Mouse (Mus musculus) heart, postnatal 36 days (tissue): ENCODE results near the gene Scfd2. TPM values are rescaled to one million over a fixed set of nuclear protein-coding genes. Genes with fewer than 3 reads are reported as not detected.
A peak's percentile ranks its signal among the peaks of the same experiment; 100 is the strongest.

Experiments used
- DNase-seq, 2 experiments: peaks; one replicate each; pipeline ENCODE4 v3.0.0; 2021 to 2022
- intact Hi-C: fragments of 180-260 bp; cut with DNase I; formaldehyde crosslinking; loops from one replicate; pipeline ENCODE4 v1.15.1; 2025
- total RNA-seq, 2 experiments: library from RNA; stranded (reverse); gene quantifications; 2 replicates each; pipeline ENCODE4 v1.2.3; 2021

The Scfd2 gene
- total RNA-seq: 10 to 100 TPM; 11.6 to 12.9 TPM

DNA sequence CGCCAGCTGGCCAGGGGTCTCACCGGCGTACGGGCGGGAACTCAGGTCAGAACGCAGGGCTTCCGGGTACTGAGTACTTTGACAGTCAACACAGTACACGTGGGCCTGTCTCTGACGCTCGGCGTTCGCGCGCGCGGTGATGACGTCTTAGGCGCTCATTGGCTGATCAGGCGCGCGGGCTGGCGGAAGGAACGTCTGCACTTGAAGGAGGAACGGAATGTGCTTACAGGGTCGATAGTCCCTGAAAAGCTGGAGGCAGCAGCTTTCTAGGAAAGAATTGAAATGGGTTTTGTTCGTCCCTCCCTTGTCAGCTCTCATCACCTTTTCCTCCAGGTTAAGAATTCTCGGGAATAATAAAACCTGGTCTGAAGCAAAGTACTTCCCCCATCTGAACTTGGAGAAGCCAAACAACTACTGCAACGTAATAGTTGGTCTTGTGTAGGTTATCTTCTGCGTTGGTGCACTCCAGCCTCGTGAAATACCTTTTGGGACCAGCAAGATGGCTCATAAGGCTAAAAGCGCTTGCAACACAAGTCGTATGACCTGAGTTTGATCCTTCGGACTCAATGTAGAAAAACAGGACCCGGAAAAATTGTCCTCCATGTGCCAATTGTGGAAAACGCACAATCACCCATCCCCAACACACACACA, at the start of gene Scfd2:
Scfd2 (minus strand) TSS at position 130 of the 651 bp plus-strand sequence.
- intact Hi-C loops: loop anchor here (5.0 kb wide), 2 partner anchors 219 to 511 kb away; partner anchors contain the start of gene Chic2
- peak; percentile 96 for DNase-seq

DNA sequence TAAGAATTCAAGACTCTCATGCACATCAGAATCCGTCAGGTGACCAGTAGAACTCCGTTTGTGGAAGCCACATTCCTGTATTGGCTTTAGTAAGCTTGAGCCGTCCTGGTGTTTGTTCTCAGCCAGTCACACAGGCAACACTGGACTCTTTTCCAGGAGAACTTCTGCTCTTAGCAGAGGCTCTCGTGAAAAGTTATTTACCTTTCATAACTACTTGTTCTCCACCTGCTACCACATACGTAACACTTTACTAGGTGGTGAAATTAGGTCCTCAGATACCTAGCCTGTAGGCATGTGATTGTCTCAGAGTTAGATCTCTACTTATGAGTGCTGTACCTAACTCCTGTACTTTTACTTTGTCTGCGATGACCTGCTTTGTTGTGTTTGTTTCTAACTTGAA, 40.2 kb upstream of the Scfd2 start:
- DNase-seq: no peak
- intact Hi-C loops: no loop called here

- peak in 1 of 2 experiments; percentile 8 for DNase-seq
- intact Hi-C loops: no loop called here
These were observed 29.6 kb upstream of the Scfd2 start for GRCm38 (mm10) chr5:74561151-74561550.

DNA sequence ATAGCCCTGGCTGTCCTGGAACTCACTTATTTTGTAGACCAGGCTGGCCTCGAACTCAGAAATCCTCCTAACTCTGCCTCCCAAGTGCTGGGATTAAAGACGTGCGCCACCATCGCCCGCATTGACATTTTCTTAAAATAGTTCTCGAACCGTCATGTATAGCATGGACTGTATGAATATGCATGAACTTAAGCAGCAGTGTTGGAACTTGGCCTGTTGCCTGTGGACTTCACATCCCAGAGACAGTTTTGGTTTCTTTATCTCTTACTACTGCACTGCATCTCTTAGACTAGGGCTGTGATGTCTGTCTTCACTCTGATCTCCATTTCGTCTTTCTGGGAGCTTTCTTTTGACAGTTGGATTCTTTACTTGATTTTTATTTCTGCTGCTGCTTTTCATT, 18.0 kb upstream of the Scfd2 start:
- no peak for DNase-seq
- intact Hi-C loops: no loop called here

- intact Hi-C loops: no loop called here
- DNase-seq: no peak
These were observed 14.0 kb upstream of the Scfd2 start for GRCm38 (mm10) chr5:74545606-74546005.

DNA sequence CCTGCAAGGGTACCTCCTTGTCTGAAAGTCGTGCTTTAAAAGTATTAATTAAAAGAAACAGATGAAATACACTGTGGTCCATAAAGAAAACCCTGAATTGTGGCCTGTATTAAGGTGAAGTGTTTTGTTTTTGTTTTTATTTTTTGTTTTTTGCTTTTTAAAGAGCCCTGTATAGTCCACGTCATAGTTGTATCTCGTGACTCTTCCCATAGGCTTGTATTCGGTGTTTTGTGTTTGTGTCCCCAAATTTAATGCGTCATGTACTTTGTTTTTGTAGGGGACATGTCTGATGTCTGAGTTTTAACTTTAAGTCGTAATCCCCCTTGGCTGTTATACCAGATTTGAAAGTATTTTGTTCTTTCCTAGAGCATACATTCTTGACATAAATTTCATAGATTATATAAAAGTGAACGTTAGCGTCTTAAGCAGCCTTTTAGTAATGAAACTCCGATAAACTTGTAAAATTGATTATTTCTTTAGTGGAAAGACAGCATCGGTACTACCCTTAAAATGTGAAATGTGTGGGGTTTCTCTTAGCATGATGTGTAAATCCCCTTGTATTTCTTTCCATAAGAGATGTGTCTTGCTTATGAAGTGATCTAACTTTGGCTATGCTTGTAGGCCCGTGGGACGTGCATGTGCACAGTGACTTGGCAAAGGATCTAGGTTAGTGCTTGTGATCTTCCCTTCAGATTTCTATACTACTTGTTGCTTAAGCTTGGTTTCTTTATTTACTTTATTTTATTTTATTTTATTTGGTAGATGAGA, 4.8 kb upstream of the Scfd2 start:
- DNase-seq: no peak
- intact Hi-C loops: loop anchor here (5.0 kb wide), 1 partner anchor 621 kb away; no protein-coding TSS in a partner anchor

- intact Hi-C loops: loop anchor here (5.0 kb wide), 1 partner anchor 622 kb away; no protein-coding TSS in a partner anchor
These were observed 3.9 kb upstream of the Scfd2 start, which contains the start of gene Fip1l1 for GRCm38 (mm10) chr5:74535240-74536021. Gene Fip1l1 (plus strand): TSS chr5:74535449.

DNA sequence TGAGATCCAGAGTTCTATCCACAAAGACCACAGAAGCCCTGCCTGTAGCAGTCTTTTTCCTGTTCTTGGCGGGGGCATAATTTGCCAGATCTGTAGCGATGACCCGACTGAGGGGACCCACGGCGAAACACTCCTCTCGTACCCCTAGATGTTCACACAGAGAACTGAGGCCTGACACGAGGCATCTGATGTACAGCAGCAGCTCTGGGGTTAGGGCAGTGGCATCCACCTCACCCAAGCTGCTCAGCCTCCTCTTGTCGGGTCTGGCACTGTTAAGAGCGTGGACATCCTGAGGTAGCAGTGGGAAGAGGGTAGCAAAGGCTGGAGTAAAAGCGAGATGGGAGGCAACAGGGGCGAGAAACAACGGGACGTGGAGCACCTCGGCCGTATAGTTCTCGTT, 774 bp downstream of the Scfd2 start:
- DNase-seq: no peak
- intact Hi-C loops: loop anchor here (5.0 kb wide), 2 partner anchors 218 to 512 kb away; partner anchors contain the start of gene Chic2

More at GRCm38 (mm10) chr5:74535240-74536021, 3.9 kb upstream of the Scfd2 start, which contains the start of gene Fip1l1:
- peak; percentile 89 to 95 for DNase-seq

DNA sequence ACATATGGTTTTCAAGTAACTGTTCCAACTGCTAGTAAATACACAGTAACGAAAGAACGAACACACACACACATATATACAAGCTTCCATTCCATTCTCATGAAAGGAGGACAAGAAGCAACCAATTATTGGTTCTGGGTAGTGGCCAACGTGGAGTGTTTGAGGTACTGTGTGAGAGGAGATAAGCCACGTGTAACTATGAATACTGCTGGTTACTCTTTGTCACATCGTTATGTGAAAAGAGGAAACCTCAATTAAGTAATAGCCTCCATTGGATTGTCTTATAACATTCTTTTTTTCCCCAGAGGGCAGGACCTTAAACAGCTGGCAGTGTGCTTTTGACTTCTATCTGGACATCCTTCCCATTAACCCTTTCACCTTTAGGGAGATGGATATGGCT, 4.5 kb downstream of the Scfd2 start:
- intact Hi-C loops: no loop called here

GRCm38 (mm10) chr5:74511686-74512085, 19.9 kb downstream of the Scfd2 start:
- intact Hi-C loops: no loop called here
- DNase-seq: no peak

More for the DNA sequence above, 4.5 kb downstream of the Scfd2 start:
- DNase-seq: no peak

DNA sequence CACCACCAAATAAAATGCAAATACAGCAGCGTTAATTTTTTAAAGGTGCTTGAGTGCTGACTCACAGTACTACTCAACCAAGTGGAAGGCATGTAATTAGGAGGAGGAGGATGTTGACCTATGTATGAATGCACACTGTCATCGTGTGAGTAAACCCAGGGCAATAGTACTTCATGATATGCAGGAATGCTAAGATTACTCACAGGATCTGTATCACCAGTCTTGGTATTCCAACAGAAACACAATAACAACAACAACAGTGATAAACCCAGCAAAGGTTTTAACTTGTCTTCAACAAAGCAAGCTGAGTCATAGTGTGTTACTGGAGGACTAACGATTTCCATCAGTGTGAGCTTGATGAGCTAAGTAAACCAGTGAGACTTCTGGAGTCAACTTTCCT, 38.9 kb downstream of the Scfd2 start:
- intact Hi-C loops: no loop called here
- DNase-seq: no peak

GRCm38 (mm10) chr5:74484646-74485045, 46.9 kb downstream of the Scfd2 start:
- no peak for DNase-seq
- intact Hi-C loops: no loop called here

DNA sequence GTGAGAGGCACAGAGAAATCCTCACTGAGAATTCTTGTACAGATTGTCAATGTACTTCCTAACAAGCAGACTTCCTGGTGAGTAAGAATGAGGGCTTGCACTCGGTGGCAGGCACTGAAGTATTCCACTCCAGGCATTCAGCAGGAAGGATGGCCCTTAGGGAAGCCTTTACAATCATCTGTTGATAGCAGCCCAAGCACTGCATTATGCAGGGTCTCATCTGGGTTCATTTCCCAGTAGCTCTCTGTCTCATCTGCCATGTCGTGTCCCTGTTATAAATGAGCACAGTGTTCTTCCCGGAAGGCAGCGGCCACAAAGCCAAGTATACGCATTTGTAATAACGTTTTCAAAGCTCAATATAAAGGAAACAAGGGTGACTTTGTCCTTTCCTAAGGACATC, 48.9 kb downstream of the Scfd2 start:
- intact Hi-C loops: no loop called here
- no peak for DNase-seq

DNA sequence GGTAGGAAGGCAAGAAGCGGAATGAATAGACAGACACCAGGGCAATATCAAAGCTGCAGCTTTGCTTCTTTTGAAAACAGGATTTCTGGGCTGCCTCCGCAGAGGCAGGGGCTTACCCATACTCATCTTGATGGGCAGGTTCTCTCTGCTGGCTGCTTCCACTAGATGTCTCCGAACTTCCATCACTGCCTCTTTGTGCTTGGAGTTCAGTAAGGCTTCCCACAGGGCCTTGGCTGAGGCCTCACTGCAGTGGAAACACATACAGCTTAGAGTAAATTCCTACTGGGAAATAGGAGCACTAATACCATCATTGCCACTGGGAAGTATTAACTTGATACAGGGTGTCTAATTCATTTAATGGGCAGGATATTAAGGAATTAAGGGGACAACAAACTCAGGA, 49.5 kb downstream of the Scfd2 start:
- intact Hi-C loops: no loop called here

GRCm38 (mm10) chr5:74480409-74480808, 51.1 kb downstream of the Scfd2 start:
- no peak for DNase-seq
- intact Hi-C loops: no loop called here

More for the DNA sequence above, 49.5 kb downstream of the Scfd2 start:
- no peak for DNase-seq

GRCm38 (mm10) chr5:74479947-74480346, 51.6 kb downstream of the Scfd2 start:
- intact Hi-C loops: no loop called here
- DNase-seq: no peak

DNA sequence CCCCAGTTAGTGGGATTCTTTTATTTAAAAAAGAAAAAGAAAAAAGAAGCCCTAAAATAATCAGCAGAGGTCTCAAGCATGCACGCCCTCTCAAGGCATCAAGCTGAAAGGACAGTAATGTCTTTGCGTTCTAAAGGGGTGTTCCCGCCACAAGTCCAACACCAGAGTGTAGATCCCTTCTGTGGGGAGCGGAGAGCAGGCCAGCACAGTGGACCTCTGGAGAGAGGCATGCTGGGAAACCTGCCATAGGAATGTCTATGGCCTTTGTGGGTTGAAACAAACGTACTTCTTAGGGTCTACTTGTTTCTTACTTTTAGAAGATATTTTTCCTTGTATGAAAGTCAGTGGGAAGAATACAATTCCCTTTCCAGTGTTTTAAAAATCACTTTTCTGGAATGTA, 52.4 kb downstream of the Scfd2 start:
- intact Hi-C loops: no loop called here
- DNase-seq: no peak

DNA sequence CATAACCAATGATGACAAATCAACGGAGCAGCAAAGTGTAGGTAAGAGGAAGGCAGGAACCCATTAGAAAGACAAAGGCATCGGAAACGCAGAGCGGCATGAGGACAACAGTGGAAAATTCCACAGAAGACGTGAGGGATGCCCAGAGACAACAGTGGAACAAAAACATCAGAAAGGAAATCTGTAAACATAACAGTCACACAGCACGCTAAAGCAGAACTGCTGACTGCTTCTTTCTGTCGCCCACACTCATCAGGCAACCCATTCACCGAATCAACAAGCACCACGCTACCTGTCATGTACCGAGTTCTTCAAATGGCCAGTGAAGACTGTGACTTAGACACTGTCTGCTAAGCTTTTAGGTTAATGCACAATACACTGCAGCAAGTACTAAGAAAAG, 55.0 kb downstream of the Scfd2 start:
- no peak for DNase-seq
- intact Hi-C loops: no loop called here

DNA sequence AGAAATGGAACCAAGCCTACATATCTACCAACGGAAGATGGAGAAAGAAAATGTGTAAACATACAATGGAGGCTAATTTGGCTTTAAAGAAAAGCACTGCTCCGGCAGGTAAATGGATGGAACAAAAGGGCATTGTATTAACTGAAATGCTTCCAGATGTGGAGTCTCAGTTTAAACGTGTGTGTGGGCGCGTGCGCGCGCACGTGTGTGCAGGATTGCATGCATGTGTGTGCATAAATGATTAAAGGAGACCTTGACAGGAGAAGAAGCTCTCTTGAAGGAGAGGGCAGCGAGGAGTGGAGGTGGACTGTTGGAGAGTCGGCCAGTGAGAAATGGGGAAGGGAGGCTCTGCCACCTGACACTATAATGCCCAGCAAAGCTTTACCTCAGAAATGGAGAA, 58.4 kb downstream of the Scfd2 start:
- intact Hi-C loops: no loop called here
- no peak for DNase-seq

GRCm38 (mm10) chr5:74470819-74471218, 60.7 kb downstream of the Scfd2 start:
- no peak for DNase-seq
- intact Hi-C loops: no loop called here

DNA sequence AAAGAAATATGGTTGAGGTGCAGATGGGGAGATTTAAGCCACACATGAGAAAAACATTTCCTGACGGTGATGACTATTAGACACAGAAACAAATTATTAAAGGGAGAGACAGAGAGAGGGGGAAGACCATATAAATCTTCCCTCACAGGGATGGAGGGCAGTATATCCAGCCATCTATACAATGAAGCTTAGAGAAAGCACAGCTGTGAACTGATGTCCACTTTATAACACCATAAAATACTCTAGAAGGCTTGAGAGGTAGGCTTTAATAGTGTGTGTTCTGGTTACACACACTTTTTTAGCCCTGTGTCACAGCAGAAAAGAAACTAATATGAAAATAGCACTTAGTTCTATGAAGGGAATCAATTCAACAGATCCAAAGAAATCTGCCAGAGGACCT, 61.9 kb downstream of the Scfd2 start:
- no peak for DNase-seq
- intact Hi-C loops: no loop called here
